Comparison of ENCODE assay signal across 10 mouse cellular contexts in genomic region chr11:76587333-76587732, GRCm38 (mm10). TPM values are rescaled to one million over a fixed set of nuclear protein-coding genes. Genes with fewer than 3 reads are reported as not detected.
DNase-seq lines count a peak whose midpoint lies in the region; ATAC-seq lines count a peak whose summit lies in the region.
"Had no signal": no experiment of that assay in that cellular context is flagged by ENCODE, and none has a peak within 500 bp of the region (broad histone marks: within the 10 kb centered on the region; RNA-seq: fewer than 3 reads in every experiment).

No protein-coding gene starts in this region.

- no peaks in the 10 kb centered on the region for H3K27me3 ChIP-seq in heart, embryonic 10.5 days (ENCODE audit: insufficient read depth, poor library complexity, severe bottlenecking)
- no peaks in the 10 kb centered on the region for H3K27me3 ChIP-seq in liver, embryonic 16.5 days (ENCODE audit: control insufficient read depth, insufficient read depth, low read depth, low read length)
- no peaks in the 10 kb centered on the region for H3K27me3 ChIP-seq in forebrain, embryonic 12.5 days

- H3K9me3 ChIP-seq in heart, embryonic 10.5 days, result no peaks in the 10 kb centered on the region
- H3K9me3 ChIP-seq in liver, embryonic 16.5 days (replicated peaks; ENCODE audit: control insufficient read depth, low read length), result no peaks in the 10 kb centered on the region
- H3K9me3 ChIP-seq in forebrain, embryonic 12.5 days, result no peaks in the 10 kb centered on the region

- DNase-seq in heart, embryonic 10.5 days (ENCODE audit: low spot score), result no peak
- no peak for DNase-seq in heart, postnatal 25 days (ENCODE audit: low spot score)
- DNase-seq in 3T3-L1 (ENCODE audit: low read depth, low spot score), result peak; percentile 96
- DNase-seq in gastrocnemius, adult 8-10 months (ENCODE audit: low spot score in 2 of 2), result no peak
- DNase-seq: cerebellum, postnatal 36 days had no signal

- ATAC-seq in liver, embryonic 16.5 days (ENCODE audit: low read depth), result 0 out of 2 replicates have a peak, but pooled peaks have one; percentile 43
- ATAC-seq in forebrain, embryonic 12.5 days (ENCODE audit: low FRiP score), result no peak
- no peak for ATAC-seq in megakaryocyte-erythroid progenitor cell, adult 5-6 weeks (replicated peaks; ENCODE audit: low FRiP score, low TSS enrichment, poor library complexity, severe bottlenecking)

- H3K4me2 ChIP-seq in liver, embryonic 16.5 days (ENCODE audit: low read depth, low read length), result no peak overlapping the region
- no peak overlapping the region for H3K4me2 ChIP-seq in forebrain, embryonic 12.5 days

- H3K27ac ChIP-seq in heart, embryonic 10.5 days, result peak overlapping the region; percentile 33; the same call in 1 of the 2 replicates
- H3K27ac ChIP-seq in brown adipose tissue, adult 24 weeks (replicated peaks; ENCODE audit: low read depth, low read length), result peak overlapping the region; percentile 69
- peak overlapping the region; percentile 73 for H3K27ac ChIP-seq in liver, embryonic 16.5 days (ENCODE audit: low read length)
- H3K27ac ChIP-seq in forebrain, embryonic 12.5 days, result no peak overlapping the region
- H3K27ac ChIP-seq: liver, embryonic 14.5 days had no signal

- H3K9ac ChIP-seq in liver, embryonic 16.5 days (ENCODE audit: low read depth, low read length), result no peak overlapping the region
- no peak overlapping the region for H3K9ac ChIP-seq in forebrain, embryonic 12.5 days
- H3K9ac ChIP-seq: liver, embryonic 14.5 days had no signal

- peaks cover 23% of the 10 kb centered on the region for H3K4me1 ChIP-seq in heart, embryonic 10.5 days
- no peaks in the 10 kb centered on the region for H3K4me1 ChIP-seq in brown adipose tissue, adult 24 weeks (ENCODE audit: control insufficient read depth, insufficient read depth, insufficient read length, low read length)
- H3K4me1 ChIP-seq in liver, embryonic 16.5 days (ENCODE audit: control insufficient read depth, low read depth, low read length), result no peaks in the 10 kb centered on the region
- no peaks in the 10 kb centered on the region for H3K4me1 ChIP-seq in forebrain, embryonic 12.5 days

- WGBS in heart, embryonic 10.5 days, result 10% methylated on average over 1 of the region's 1 CpGs
- 36% methylated on average over 1 of the region's 1 CpGs for WGBS in liver, embryonic 16.5 days (ENCODE audit: insufficient replicate concordance)
- 88% methylated on average over 1 of the region's 1 CpGs for WGBS in forebrain, embryonic 12.5 days

- no peak overlapping the region for H3K4me3 ChIP-seq in heart, embryonic 10.5 days
- H3K4me3 ChIP-seq in brown adipose tissue, adult 24 weeks (ENCODE audit: insufficient read depth, low read depth, low read length), result no peak overlapping the region
- no peak overlapping the region for H3K4me3 ChIP-seq in liver, embryonic 16.5 days (ENCODE audit: low read depth, low read length)
- H3K4me3 ChIP-seq in forebrain, embryonic 12.5 days (replicated peaks), result no peak overlapping the region

- intact Hi-C loops in heart, postnatal 25 days (cut with DNase I), result no loop called here

- H3K36me3 ChIP-seq in heart, embryonic 10.5 days, result no peaks in the 10 kb centered on the region
- H3K36me3 ChIP-seq in liver, embryonic 16.5 days (ENCODE audit: control insufficient read depth, insufficient read depth), result no peaks in the 10 kb centered on the region
- no peaks in the 10 kb centered on the region for H3K36me3 ChIP-seq in forebrain, embryonic 12.5 days (replicated peaks)

RNA-seq across cellular contexts. Expression of gene Abr, which starts 34.8 kb away (rescaled TPM):
- 32.8 and 33.7 TPM in 2 replicates for polyA plus RNA-seq in heart, embryonic 10.5 days (2016; fragmentation: Nextera tagmentation; extraction: Ambion mirVana)
- 10 to 100 TPM; 26.2 to 29.5 TPM for total RNA-seq in heart, postnatal 25 days (2021)
- 2.4 and 3.6 TPM in 2 replicates for polyA plus RNA-seq in brown adipose tissue, adult 24 weeks (2012; ENCODE audit: insufficient read depth, insufficient read length, missing spikeins)
- polyA plus RNA-seq in liver, embryonic 16.5 days (2015; fragmentation: Nextera tagmentation; extraction: Ambion mirVana), result 2.5 and 3.7 TPM in 2 replicates
- 73.4 and 77.7 TPM in 2 replicates for polyA plus RNA-seq in forebrain, embryonic 12.5 days (2016; fragmentation: Nextera tagmentation; extraction: Ambion mirVana)
- 7.2 TPM in 2 replicates for total RNA-seq in megakaryocyte-erythroid progenitor cell, adult 5-6 weeks (2014; fragmentation: Nextera tagmentation)
- total RNA-seq in megakaryocyte-erythroid progenitor cell, adult 5-6 weeks (2017), result 8.0 and 10.9 TPM in 2 replicates
- 10 to 100 TPM in 1 of 4 experiments, 1 to 10 TPM in 3; 5.5 to 10.6 (median 6.4) TPM for total RNA-seq in gastrocnemius, adult 8-10 months (2022)
